9 mouse cellular contexts compared by ENCODE assay signal in genomic region chr2:153443434-153444240, GRCm38 (mm10). TPM values are rescaled to one million over a fixed set of nuclear protein-coding genes. Genes with fewer than 3 reads are reported as not detected.
DNase-seq lines count a peak whose midpoint lies in the region; ATAC-seq and TF ChIP-seq lines count a peak whose summit lies in the region.
"Had no signal": no experiment of that assay in that cellular context is flagged by ENCODE, and none has a peak within 500 bp of the region (broad histone marks: within the 10 kb centered on the region; RNA-seq: fewer than 3 reads in every experiment).

No protein-coding gene starts in this region.

- peak overlapping the region; percentile 56 for H3K4me3 ChIP-seq in ES-Bruce4 (ENCODE audit: low read depth, low read length)
- peak overlapping the region; percentile 89 for H3K4me3 ChIP-seq in forebrain, postnatal 0 days (ENCODE audit: low read depth, low read length)
- H3K4me3 ChIP-seq in hindbrain, embryonic 15.5 days: peak overlapping the region; percentile 92
- peak overlapping the region; percentile 71 for H3K4me3 ChIP-seq in liver, embryonic 13.5 days (replicated peaks)

- H3K27ac ChIP-seq in ES-Bruce4 (ENCODE audit: insufficient read depth, low read length): no peak overlapping the region
- peak overlapping the region; percentile 94 for H3K27ac ChIP-seq in forebrain, postnatal 0 days (ENCODE audit: low read depth, low read length)
- peak overlapping the region; percentile 98 for H3K27ac ChIP-seq in hindbrain, embryonic 15.5 days (replicated peaks)
- H3K27ac ChIP-seq in liver, embryonic 13.5 days: peak overlapping the region; percentile 79

- WGBS in forebrain, postnatal 0 days: 2% methylated on average over 53 of the region's 59 CpGs
- whole genome bisulfite sequencing in hindbrain, embryonic 15.5 days: under 1% methylated on average over 59 of the region's 59 CpGs
- WGBS in liver, embryonic 13.5 days (ENCODE audit: insufficient replicate concordance): 1% methylated on average over 56 of the region's 59 CpGs

- peak; percentile 32 for ATAC-seq in forebrain, postnatal 0 days
- ATAC-seq in hindbrain, embryonic 15.5 days (ENCODE audit: low FRiP score, low read depth): peak; percentile 49
- ATAC-seq in liver, embryonic 13.5 days (ENCODE audit: low read depth): peak; percentile 24

- peak overlapping the region; percentile 77 for H3K4me2 ChIP-seq in forebrain, postnatal 0 days (ENCODE audit: low read depth)
- H3K4me2 ChIP-seq in hindbrain, embryonic 15.5 days: peak overlapping the region; percentile 99
- H3K4me2 ChIP-seq in liver, embryonic 13.5 days: peak overlapping the region; percentile 99

- no peak for TF ChIP-seq EP300 in ES-Bruce4 (IDR thresholded peaks at IDR 0.05; ENCODE audit: insufficient read depth, low read depth, low read length)

- peak overlapping the region; percentile 65 for H3K9ac ChIP-seq in ES-Bruce4 (ENCODE audit: low read depth, poor library complexity, severe bottlenecking)
- H3K9ac ChIP-seq in forebrain, postnatal 0 days: peak overlapping the region; percentile 90
- peak overlapping the region; percentile 97 for H3K9ac ChIP-seq in hindbrain, embryonic 15.5 days
- H3K9ac ChIP-seq in liver, embryonic 13.5 days: peak overlapping the region; percentile 80

- H3K27me3 ChIP-seq in ES-Bruce4 (ENCODE audit: control insufficient read depth, insufficient read depth, low read length, poor library complexity, severe bottlenecking): no peaks in the 10 kb centered on the region
- H3K27me3 ChIP-seq in forebrain, postnatal 0 days (ENCODE audit: insufficient read depth, low read length): no peaks in the 10 kb centered on the region
- no peaks in the 10 kb centered on the region for H3K27me3 ChIP-seq in hindbrain, embryonic 15.5 days
- H3K27me3 ChIP-seq in liver, embryonic 13.5 days: peaks cover 32% of the 10 kb centered on the region

- H3K36me3 ChIP-seq in ES-Bruce4 (ENCODE audit: control insufficient read depth, insufficient read depth, low read length, poor library complexity, severe bottlenecking): no peaks in the 10 kb centered on the region
- no peaks in the 10 kb centered on the region; the same call in 1 of the 2 replicates for H3K36me3 ChIP-seq in forebrain, postnatal 0 days (ENCODE audit: insufficient read depth)
- no peaks in the 10 kb centered on the region for H3K36me3 ChIP-seq in hindbrain, embryonic 15.5 days
- H3K36me3 ChIP-seq in liver, embryonic 13.5 days: no peaks in the 10 kb centered on the region

- peak; percentile 56 to 57 for DNase-seq in cerebellum, postnatal 10 days
- no peak for DNase-seq in cerebellum, adult 11 months
- DNase-seq in forebrain, postnatal 0 days: peak; percentile 56
- DNase-seq in liver, embryonic 13.5 days: no peak
- peak; percentile 42 for DNase-seq in naive thymus-derived CD4-positive, alpha-beta T cell, adult 2 months (ENCODE audit: low read depth)
- peak; percentile 16 for DNase-seq in urinary bladder, postnatal 25 days (ENCODE audit: low spot score)

- TF ChIP-seq CTCF in ES-Bruce4 (IDR thresholded peaks at IDR 0.05; ENCODE audit: low read depth, low read length): no peak
- no peak for TF ChIP-seq CTCF in forebrain, postnatal 0 days (IDR thresholded peaks at IDR 0.05; ENCODE audit: low read depth)

- no peaks in the 10 kb centered on the region for H3K9me3 ChIP-seq in ES-Bruce4 (replicated peaks; ENCODE audit: control insufficient read depth, insufficient read depth, low read length, poor library complexity, severe bottlenecking)
- H3K9me3 ChIP-seq in forebrain, postnatal 0 days (ENCODE audit: low read length): no peaks in the 10 kb centered on the region
- H3K9me3 ChIP-seq in hindbrain, embryonic 15.5 days: no peaks in the 10 kb centered on the region
- H3K9me3 ChIP-seq in liver, embryonic 13.5 days (replicated peaks): no peaks in the 10 kb centered on the region

- TF ChIP-seq POLR2A in ES-Bruce4 (IDR thresholded peaks at IDR 0.05; ENCODE audit: insufficient read depth, low read length): no peak

- peaks cover 9% of the 10 kb centered on the region for H3K4me1 ChIP-seq in ES-Bruce4 (ENCODE audit: control insufficient read depth, insufficient read depth, low read length)
- H3K4me1 ChIP-seq in forebrain, postnatal 0 days (ENCODE audit: insufficient read depth): peaks cover 24% of the 10 kb centered on the region
- H3K4me1 ChIP-seq in hindbrain, embryonic 15.5 days (replicated peaks): peaks cover 53% of the 10 kb centered on the region
- H3K4me1 ChIP-seq in liver, embryonic 13.5 days (replicated peaks): peaks cover 77% of the 10 kb centered on the region

RNA-seq across cellular contexts. Expression of gene 4930404H24Rik, which starts 49.0 kb away (rescaled TPM):
- not detected in 2 replicates for polyA plus RNA-seq in ES-Bruce4 (2011; ENCODE audit: insufficient read depth, insufficient read length, low read depth, missing spikeins)
- not detected in 2 replicates for total RNA-seq in forebrain, postnatal 0 days (2014; rRNA removed)
- not detected in 2 replicates for polyA plus RNA-seq in forebrain, postnatal 0 days (2015; fragmentation: Nextera tagmentation; extraction: Ambion mirVana)
- not detected in 2 replicates for polyA plus RNA-seq in hindbrain, embryonic 15.5 days (2015; fragmentation: Nextera tagmentation; extraction: Ambion mirVana)
- polyA plus RNA-seq in liver, embryonic 13.5 days (2015; fragmentation: Nextera tagmentation; extraction: Ambion mirVana): not detected in 2 replicates
- total RNA-seq: layer of hippocampus, postnatal 14 days had no signal

Comparison
In these comparisons a context has a peak if more than half of its experiments do, and no peak if none do; other contexts are left out.
1. DNase-seq: peak in cerebellum, postnatal 10 days (2 of 2), forebrain, postnatal 0 days (single experiment), naive thymus-derived CD4-positive, alpha-beta T cell, adult 2 months (single experiment) and urinary bladder, postnatal 25 days (single experiment); none in cerebellum, adult 11 months (single experiment) and liver, embryonic 13.5 days (single experiment).
2. Peak in every context shown above with its lines, with median percentiles within 50 percentile points of each other: H3K4me3 ChIP-seq, H3K9ac ChIP-seq, ATAC-seq and H3K4me2 ChIP-seq.